34 mouse cellular contexts compared by ENCODE assay signal in genomic region chr8:111954844-111955594, GRCm38 (mm10). TPM values are rescaled to one million over a fixed set of nuclear protein-coding genes. Genes with fewer than 3 reads are reported as not detected.
DNase-seq lines count a peak whose midpoint lies in the region; ATAC-seq and TF ChIP-seq lines count a peak whose summit lies in the region.
"Had no signal": no experiment of that assay in that cellular context is flagged by ENCODE, and none has a peak within 500 bp of the region (broad histone marks: within the 10 kb centered on the region; RNA-seq: fewer than 3 reads in every experiment).

No protein-coding gene starts in this region.

- no peaks in the 10 kb centered on the region for H3K9me3 ChIP-seq in liver, postnatal 0 days (ENCODE audit: low read length)
- H3K9me3 ChIP-seq in liver, embryonic 12.5 days (replicated peaks): no peaks in the 10 kb centered on the region
- H3K9me3 ChIP-seq: forebrain, embryonic 10.5 days; forebrain, embryonic 15.5 days; hindbrain, embryonic 12.5 days; liver, embryonic 13.5 days; neural tube, embryonic 12.5 days had no signal

- H3K4me3 ChIP-seq in liver, postnatal 0 days (ENCODE audit: low read depth, low read length): no peak overlapping the region
- no peak overlapping the region for H3K4me3 ChIP-seq in liver, embryonic 12.5 days
- H3K4me3 ChIP-seq: forebrain, embryonic 10.5 days; forebrain, embryonic 15.5 days; gastrocnemius, adult 2 months; hindbrain, embryonic 12.5 days; liver, embryonic 13.5 days; neural tube, embryonic 12.5 days had no signal

- peak; percentile 43; the same call in 1 of the 2 replicates for ATAC-seq in megakaryocyte, adult 5-6 weeks (ENCODE audit: poor library complexity, severe bottlenecking)
- no peak for ATAC-seq in liver, postnatal 0 days
- no peak for ATAC-seq in liver, embryonic 12.5 days
- ATAC-seq: forebrain, embryonic 15.5 days; hindbrain, postnatal 0 days; intestine, postnatal 0 days; midbrain, embryonic 16.5 days; Patski had no signal

- peaks cover 48% of the 10 kb centered on the region for H3K36me3 ChIP-seq in liver, postnatal 0 days (replicated peaks; ENCODE audit: insufficient read depth, low read length)
- H3K36me3 ChIP-seq in liver, embryonic 12.5 days: peaks cover 73% of the 10 kb centered on the region

- 81% methylated on average over 4 of the region's 4 CpGs for WGBS in liver, postnatal 0 days (ENCODE audit: insufficient replicate concordance)
- 79% methylated on average over 4 of the region's 4 CpGs for WGBS in liver, embryonic 12.5 days (ENCODE audit: insufficient replicate concordance)

- H3K27me3 ChIP-seq in liver, postnatal 0 days (ENCODE audit: insufficient read depth, low read length): no peaks in the 10 kb centered on the region
- H3K27me3 ChIP-seq in liver, embryonic 12.5 days (replicated peaks): no peaks in the 10 kb centered on the region
- H3K27me3 ChIP-seq: forebrain, embryonic 15.5 days; hindbrain, embryonic 12.5 days; liver, embryonic 13.5 days; neural tube, embryonic 12.5 days; Patski had no signal

- no peak for TF ChIP-seq CTCF in liver, postnatal 0 days (IDR thresholded peaks at IDR 0.05; ENCODE audit: low read depth)

- TF ChIP-seq EP300 in liver, postnatal 0 days (IDR thresholded peaks at IDR 0.05; ENCODE audit: low read depth): no peak

- no peak overlapping the region for H3K27ac ChIP-seq in liver, postnatal 0 days (ENCODE audit: low read depth)
- H3K27ac ChIP-seq in liver, embryonic 12.5 days: no peak overlapping the region
- H3K27ac ChIP-seq: forebrain, embryonic 10.5 days; forebrain, embryonic 15.5 days; gastrocnemius, adult 2 months; hindbrain, embryonic 12.5 days; hindbrain, postnatal 0 days; liver, embryonic 13.5 days; neural tube, embryonic 12.5 days had no signal

- no peak overlapping the region for H3K4me2 ChIP-seq in liver, postnatal 0 days (ENCODE audit: low read depth, low read length)
- H3K4me2 ChIP-seq in liver, embryonic 12.5 days: no peak overlapping the region
- H3K4me2 ChIP-seq: forebrain, embryonic 15.5 days; hindbrain, embryonic 12.5 days; liver, embryonic 13.5 days; neural tube, embryonic 12.5 days had no signal

- H3K4me1 ChIP-seq in liver, postnatal 0 days (ENCODE audit: insufficient read depth): no peaks in the 10 kb centered on the region
- no peaks in the 10 kb centered on the region for H3K4me1 ChIP-seq in liver, embryonic 12.5 days
- H3K4me1 ChIP-seq: forebrain, embryonic 10.5 days; forebrain, embryonic 15.5 days; hindbrain, embryonic 12.5 days; liver, embryonic 13.5 days; neural tube, embryonic 12.5 days had no signal

- peak; percentile 34 for DNase-seq in lung, postnatal 10 days
- no peak for DNase-seq in lung, postnatal 14 days
- DNase-seq in CD4-positive, CD25-positive, alpha-beta regulatory T cell, adult 2 months (ENCODE audit: low read depth, low spot score): peak; percentile 29
- DNase-seq in R1 (ENCODE audit: low read depth, low spot score): peak; percentile 64
- DNase-seq in liver, postnatal 0 days: no peak
- DNase-seq: adrenal gland, adult 2 months; adrenal gland, postnatal 36 days; B cell, adult 2 months; cerebellum, adult 8-10 months; cerebellum, postnatal 25 days; gastrocnemius, adult 2 months; kidney, adult 9 months; kidney, postnatal 10 days; layer of hippocampus, postnatal 36 days; left cerebral cortex, postnatal 4 days; liver, embryonic 13.5 days; lung, adult 2 months; lung, postnatal 4 days; right cerebral cortex, adult 18-20 months; right cerebral cortex, postnatal 4 days; thymus, postnatal 14 days had no signal

- H3K9ac ChIP-seq in liver, postnatal 0 days (replicated peaks): no peak overlapping the region
- no peak overlapping the region for H3K9ac ChIP-seq in liver, embryonic 12.5 days
- H3K9ac ChIP-seq: forebrain, embryonic 15.5 days; hindbrain, embryonic 12.5 days; liver, embryonic 13.5 days; neural tube, embryonic 12.5 days had no signal

RNA-seq across cellular contexts. Expression of gene Gabarapl2, which starts 14.5 kb away (rescaled TPM):
- 69.8 and 82.1 TPM in 2 replicates for total RNA-seq in megakaryocyte, adult 5-6 weeks (2015)
- 46.0 and 55.7 TPM in 2 replicates for total RNA-seq in megakaryocyte, adult 5-6 weeks (2017)
- 162 and 173 TPM in 2 replicates for polyA plus RNA-seq in liver, postnatal 0 days (2015; fragmentation: Nextera tagmentation; extraction: Ambion mirVana)
- 147 and 157 TPM in 2 replicates for polyA plus RNA-seq in liver, embryonic 12.5 days (2016; fragmentation: Nextera tagmentation; extraction: Ambion mirVana)

RNA-seq across cellular contexts. Expression of gene Tmem231, which starts 21.3 kb away (rescaled TPM):
- not detected in 2 replicates for total RNA-seq in megakaryocyte, adult 5-6 weeks (2015)
- total RNA-seq in megakaryocyte, adult 5-6 weeks (2017): 0.33 TPM in 1 of 2 replicates, not detected in the other
- polyA plus RNA-seq in liver, postnatal 0 days (2015; fragmentation: Nextera tagmentation; extraction: Ambion mirVana): 0.56 and 1.0 TPM in 2 replicates
- 3.0 and 3.6 TPM in 2 replicates for polyA plus RNA-seq in liver, embryonic 12.5 days (2016; fragmentation: Nextera tagmentation; extraction: Ambion mirVana)

RNA-seq across cellular contexts. Expression of gene Adat1, which starts 37.1 kb away (rescaled TPM):
- 0.83 and 1.1 TPM in 2 replicates for total RNA-seq in megakaryocyte, adult 5-6 weeks (2015)
- 1.5 and 1.7 TPM in 2 replicates for total RNA-seq in megakaryocyte, adult 5-6 weeks (2017)
- polyA plus RNA-seq in liver, postnatal 0 days (2015; fragmentation: Nextera tagmentation; extraction: Ambion mirVana): 1.8 and 2.1 TPM in 2 replicates
- polyA plus RNA-seq in liver, embryonic 12.5 days (2016; fragmentation: Nextera tagmentation; extraction: Ambion mirVana): 6.9 and 7.3 TPM in 2 replicates

RNA-seq across cellular contexts. Expression of gene Chst5, which starts 44.8 kb away (rescaled TPM):
- not detected in 2 replicates for total RNA-seq in megakaryocyte, adult 5-6 weeks (2015)
- total RNA-seq in megakaryocyte, adult 5-6 weeks (2017): not detected in 2 replicates
- polyA plus RNA-seq in liver, postnatal 0 days (2015; fragmentation: Nextera tagmentation; extraction: Ambion mirVana): not detected in 2 replicates
- polyA plus RNA-seq in liver, embryonic 12.5 days (2016; fragmentation: Nextera tagmentation; extraction: Ambion mirVana): 0.05 TPM in 1 of 2 replicates, not detected in the other
- total RNA-seq: adrenal gland, adult 2 months; adrenal gland, postnatal 36 days; heart, postnatal 25 days; MEL had no signal
- polyA plus RNA-seq: adrenal gland, adult 2 months; liver, embryonic 13.5 days; Patski; spleen, adult 2 months had no signal

RNA-seq across cellular contexts. Expression of gene Kars, which starts 56.1 kb away (rescaled TPM):
- total RNA-seq in megakaryocyte, adult 5-6 weeks (2015): 42.1 and 50.9 TPM in 2 replicates
- 73.4 and 79.0 TPM in 2 replicates for total RNA-seq in megakaryocyte, adult 5-6 weeks (2017)
- polyA plus RNA-seq in liver, postnatal 0 days (2015; fragmentation: Nextera tagmentation; extraction: Ambion mirVana): 47.5 and 48.2 TPM in 2 replicates
- 162 and 163 TPM in 2 replicates for polyA plus RNA-seq in liver, embryonic 12.5 days (2016; fragmentation: Nextera tagmentation; extraction: Ambion mirVana)

Comparison
In these comparisons a context has a peak if more than half of its experiments do, and no peak if none do; other contexts are left out.
1. DNase-seq: peak in lung, postnatal 10 days (single experiment), CD4-positive, CD25-positive, alpha-beta regulatory T cell, adult 2 months (single experiment) and R1 (single experiment); none in lung, postnatal 14 days (single experiment) and liver, postnatal 0 days (single experiment).